Mouse (Mus musculus): Measurements from ENCODE around the gene Triml1. TPM values are rescaled to one million over a fixed set of nuclear protein-coding genes. Genes with fewer than 3 reads are reported as not detected.

Triml1 gene
- polyA plus RNA-seq (2015; fragmentation: Illumina TruSeq; extraction: RNeasy Lipid Tissue Mini Kit (QIAGEN cat#74804); ENCODE audit: insufficient read depth, low replicate concordance) = not detected

GRCm38 (mm10) chr8:43141386-43141785 is at the start of gene Triml1:
TSS of gene Triml1 (minus strand) at chr8:43141486.

GRCm38 (mm10) chr8:43180054-43180690 is 38.9 kb upstream of the Triml1 start, which contains the start of gene Triml2:
TSS of gene Triml2 (plus strand) at chr8:43180541.

Other genes starting within 250 kb of the Triml1 start
- not detected for gene Triml2, start 39.1 kb upstream of the Triml1 start, polyA plus RNA-seq (2015; fragmentation: Illumina TruSeq; extraction: RNeasy Lipid Tissue Mini Kit (QIAGEN cat#74804); ENCODE audit: insufficient read depth, low replicate concordance)
- not detected for gene Zfp42, start 165.5 kb upstream of the Triml1 start, polyA plus RNA-seq (2015; fragmentation: Illumina TruSeq; extraction: RNeasy Lipid Tissue Mini Kit (QIAGEN cat#74804); ENCODE audit: insufficient read depth, low replicate concordance)